In genomic region chr9:21803986-21804644, GRCm38 (mm10) we compare ENCODE assay signal across 7 mouse cellular contexts. TPM values are rescaled to one million over a fixed set of nuclear protein-coding genes. Genes with fewer than 3 reads are reported as not detected.
DNase-seq lines count a peak whose midpoint lies in the region; ATAC-seq lines count a peak whose summit lies in the region.

No protein-coding gene starts in this region.

- H3K4me3 ChIP-seq in embryonic facial prominence, embryonic 10.5 days: no peak overlapping the region
- no peak overlapping the region for H3K4me3 ChIP-seq in limb, embryonic 11.5 days (ENCODE audit: low read depth, low read length)
- H3K4me3 ChIP-seq in midbrain, embryonic 15.5 days: no peak overlapping the region

- H3K27me3 ChIP-seq in embryonic facial prominence, embryonic 10.5 days (replicated peaks; ENCODE audit: low read depth, poor library complexity, severe bottlenecking): no peaks in the 10 kb centered on the region
- H3K27me3 ChIP-seq in limb, embryonic 11.5 days (ENCODE audit: control insufficient read depth, insufficient read depth, low read length): no peaks in the 10 kb centered on the region
- H3K27me3 ChIP-seq in midbrain, embryonic 15.5 days (replicated peaks): no peaks in the 10 kb centered on the region

- peaks cover 26% of the 10 kb centered on the region for H3K36me3 ChIP-seq in embryonic facial prominence, embryonic 10.5 days (replicated peaks)
- peaks cover 4% of the 10 kb centered on the region; the same call in 1 of the 2 replicates for H3K36me3 ChIP-seq in limb, embryonic 11.5 days (ENCODE audit: control insufficient read depth, insufficient read depth, low read length)
- H3K36me3 ChIP-seq in midbrain, embryonic 15.5 days (replicated peaks): no peaks in the 10 kb centered on the region

- no peaks in the 10 kb centered on the region for H3K9me3 ChIP-seq in embryonic facial prominence, embryonic 10.5 days
- H3K9me3 ChIP-seq in limb, embryonic 11.5 days (ENCODE audit: control insufficient read depth, low read length): no peaks in the 10 kb centered on the region
- no peaks in the 10 kb centered on the region for H3K9me3 ChIP-seq in midbrain, embryonic 15.5 days

- no peak overlapping the region for H3K4me2 ChIP-seq in limb, embryonic 11.5 days (ENCODE audit: low read depth, severe bottlenecking)
- peak overlapping the region; percentile 10; the same call in 1 of the 2 replicates for H3K4me2 ChIP-seq in midbrain, embryonic 15.5 days

- peak overlapping the region; percentile 36; the same call in 1 of the 2 replicates for H3K27ac ChIP-seq in embryonic facial prominence, embryonic 10.5 days (replicated peaks)
- no peak overlapping the region for H3K27ac ChIP-seq in limb, embryonic 11.5 days (replicated peaks; ENCODE audit: low read depth, low read length)
- no peak overlapping the region for H3K27ac ChIP-seq in midbrain, embryonic 15.5 days

- peak; percentile 92 for DNase-seq in adrenal gland, postnatal 10 days
- DNase-seq in embryonic facial prominence, embryonic 10.5 days (ENCODE audit: low spot score): peak; percentile 85
- peak; percentile 98 for DNase-seq in heart, adult 11 months
- DNase-seq in kidney, adult 18-20 months: peak; percentile 78
- DNase-seq in limb, embryonic 11.5 days (ENCODE audit: low spot score): peak; percentile 89
- peak; percentile 39 to 78 for DNase-seq in spleen, adult 18-20 months

- no peak overlapping the region for H3K9ac ChIP-seq in limb, embryonic 11.5 days (ENCODE audit: low read length)
- no peak overlapping the region for H3K9ac ChIP-seq in midbrain, embryonic 15.5 days

- whole genome bisulfite sequencing in embryonic facial prominence, embryonic 10.5 days: 43% methylated on average over 13 of the region's 13 CpGs
- WGBS in limb, embryonic 11.5 days: 41% methylated on average over 13 of the region's 13 CpGs
- WGBS in midbrain, embryonic 15.5 days: 43% methylated on average over 13 of the region's 13 CpGs

- ATAC-seq in limb, embryonic 11.5 days (ENCODE audit: insufficient number of reproducible peaks, low FRiP score, low TSS enrichment, low read depth): peak; percentile 88
- ATAC-seq in midbrain, embryonic 15.5 days (replicated peaks): peak; percentile 87

- H3K4me1 ChIP-seq in embryonic facial prominence, embryonic 10.5 days: peaks cover 14% of the 10 kb centered on the region
- H3K4me1 ChIP-seq in limb, embryonic 11.5 days (ENCODE audit: control insufficient read depth, insufficient read depth, low read length): no peaks in the 10 kb centered on the region
- 0 out of 2 replicates have a peak, but pooled peaks cover 3% of the 10 kb centered on the region for H3K4me1 ChIP-seq in midbrain, embryonic 15.5 days

RNA-seq across cellular contexts. Expression of gene Kank2, which starts 5.6 kb away (rescaled TPM):
- 10 to 100 TPM; 33.1 to 37.2 TPM for total RNA-seq in adrenal gland, postnatal 10 days (2021)
- 15.3 and 17.8 TPM in 2 replicates for polyA plus RNA-seq in embryonic facial prominence, embryonic 10.5 days (2016; fragmentation: Nextera tagmentation; extraction: Ambion mirVana)
- polyA plus RNA-seq in limb, embryonic 11.5 days (2014; fragmentation: Nextera tagmentation; extraction: Ambion mirVana): 11.6 and 12.7 TPM in 2 replicates
- polyA plus RNA-seq in midbrain, embryonic 15.5 days (2015; fragmentation: Nextera tagmentation; extraction: Ambion mirVana): 5.8 TPM in 2 replicates

RNA-seq across cellular contexts. Expression of gene Angptl8, which starts 31.2 kb away (rescaled TPM):
- total RNA-seq in adrenal gland, postnatal 10 days (2021): 10 to 100 TPM in 1 of 2 experiments, 1 to 10 TPM in 1; 7.6 to 17.9 TPM
- 0.48 and 0.52 TPM in 2 replicates for polyA plus RNA-seq in embryonic facial prominence, embryonic 10.5 days (2016; fragmentation: Nextera tagmentation; extraction: Ambion mirVana)
- 0.64 and 0.82 TPM in 2 replicates for polyA plus RNA-seq in limb, embryonic 11.5 days (2014; fragmentation: Nextera tagmentation; extraction: Ambion mirVana)
- polyA plus RNA-seq in midbrain, embryonic 15.5 days (2015; fragmentation: Nextera tagmentation; extraction: Ambion mirVana): 0.61 and 0.74 TPM in 2 replicates

RNA-seq across cellular contexts. Expression of gene Spc24, which starts 44.0 kb away (rescaled TPM):
- 10 to 100 TPM; 12.6 to 14.3 TPM for total RNA-seq in adrenal gland, postnatal 10 days (2021)
- 187 TPM in 2 replicates for polyA plus RNA-seq in embryonic facial prominence, embryonic 10.5 days (2016; fragmentation: Nextera tagmentation; extraction: Ambion mirVana)
- 176 and 183 TPM in 2 replicates for polyA plus RNA-seq in limb, embryonic 11.5 days (2014; fragmentation: Nextera tagmentation; extraction: Ambion mirVana)
- polyA plus RNA-seq in midbrain, embryonic 15.5 days (2015; fragmentation: Nextera tagmentation; extraction: Ambion mirVana): 15.7 and 17.8 TPM in 2 replicates

RNA-seq across cellular contexts. Expression of gene Dock6, which starts 48.3 kb away (rescaled TPM):
- 10 to 100 TPM; 40.1 to 56.3 TPM for total RNA-seq in adrenal gland, postnatal 10 days (2021)
- polyA plus RNA-seq in embryonic facial prominence, embryonic 10.5 days (2016; fragmentation: Nextera tagmentation; extraction: Ambion mirVana): 27.2 and 28.0 TPM in 2 replicates
- 37.4 and 42.7 TPM in 2 replicates for polyA plus RNA-seq in limb, embryonic 11.5 days (2014; fragmentation: Nextera tagmentation; extraction: Ambion mirVana)
- polyA plus RNA-seq in midbrain, embryonic 15.5 days (2015; fragmentation: Nextera tagmentation; extraction: Ambion mirVana): 19.2 and 20.4 TPM in 2 replicates
